Mouse (Mus musculus): ENCODE measurements around the gene Nfix. TPM values are rescaled to one million over a fixed set of nuclear protein-coding genes. Genes with fewer than 3 reads are reported as not detected.

The Nfix gene
- polyA plus RNA-seq, 1 experiment from 2014 or later: 28.7 TPM

DNA sequence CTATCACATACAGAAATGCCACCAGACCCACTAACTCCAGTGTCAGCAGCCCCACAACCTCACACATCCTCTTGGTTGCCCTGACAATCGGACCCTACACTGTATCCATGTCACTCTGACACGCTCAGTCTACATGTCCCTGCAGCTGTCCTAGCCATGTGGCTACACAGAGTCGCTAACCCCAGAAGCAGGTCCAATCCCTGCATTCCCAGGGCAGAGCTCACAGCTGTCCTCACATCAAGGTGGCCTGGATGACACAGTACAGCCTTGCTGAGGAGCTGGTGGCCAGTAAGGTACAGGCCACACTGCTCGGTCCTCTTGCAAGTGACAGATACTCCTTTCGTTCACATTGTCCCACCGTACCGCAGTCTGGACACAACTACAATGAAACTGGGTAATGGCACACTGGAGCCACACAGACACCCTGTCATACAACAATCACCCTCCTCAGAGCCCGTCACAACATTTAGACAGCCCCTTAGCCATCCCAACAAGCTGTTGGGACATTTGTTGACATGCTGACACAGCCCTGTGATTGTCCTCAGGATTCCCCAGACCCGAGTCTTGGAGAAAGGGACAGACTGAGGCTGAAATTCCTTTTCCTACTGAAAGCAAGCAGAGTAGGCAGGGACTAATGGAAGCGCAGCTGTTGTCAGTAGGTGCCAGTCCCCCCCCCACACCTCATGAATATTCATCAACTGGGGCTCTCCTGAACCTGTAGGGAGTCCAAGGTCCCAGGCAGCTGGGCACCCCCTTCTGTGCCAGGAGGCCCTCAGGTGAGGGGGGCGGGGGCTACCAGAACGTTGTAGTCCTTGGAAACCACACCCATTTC is 9.2 kb upstream of the Nfix start:
- Histone ChIP-seq H3K27me3 (peaks cover 66% of the 10 kb centered on the region), H3K9ac (0 out of 2 replicates have a peak overlapping the region, but pooled peaks have one; percentile 31), H3K4me1 (replicated peaks) (peaks cover 53% of the 10 kb centered on the region), H3K9me3 (no peaks in the 10 kb centered on the region), H3K36me3 (no peaks in the 10 kb centered on the region), H3K27ac (replicated peaks) (peak overlapping the region; percentile 80), H3K4me3 (no peak overlapping the region), H3K4me2 (no peak overlapping the region)
- 57% methylated on average over 12 of the region's 12 CpGs for WGBS
- 0 out of 2 replicates have a peak, but pooled peaks have one; percentile 12 for ATAC-seq (ENCODE audit: low read depth)

- 95% methylated on average over 5 of the region's 5 CpGs for WGBS
- Histone ChIP-seq H3K27ac (replicated peaks) (no peak overlapping the region), H3K9me3 (no peaks in the 10 kb centered on the region), H3K27me3 (peaks cover 87% of the 10 kb centered on the region), H3K4me2 (no peak overlapping the region), H3K4me1 (replicated peaks) (peaks cover 27% of the 10 kb centered on the region), H3K4me3 (no peak overlapping the region), H3K36me3 (no peaks in the 10 kb centered on the region), H3K9ac (no peak overlapping the region)
- no peak for ATAC-seq (ENCODE audit: low read depth)
These were observed 5.9 kb upstream of the Nfix start for GRCm38 (mm10) chr8:84806031-84806430.

DNA sequence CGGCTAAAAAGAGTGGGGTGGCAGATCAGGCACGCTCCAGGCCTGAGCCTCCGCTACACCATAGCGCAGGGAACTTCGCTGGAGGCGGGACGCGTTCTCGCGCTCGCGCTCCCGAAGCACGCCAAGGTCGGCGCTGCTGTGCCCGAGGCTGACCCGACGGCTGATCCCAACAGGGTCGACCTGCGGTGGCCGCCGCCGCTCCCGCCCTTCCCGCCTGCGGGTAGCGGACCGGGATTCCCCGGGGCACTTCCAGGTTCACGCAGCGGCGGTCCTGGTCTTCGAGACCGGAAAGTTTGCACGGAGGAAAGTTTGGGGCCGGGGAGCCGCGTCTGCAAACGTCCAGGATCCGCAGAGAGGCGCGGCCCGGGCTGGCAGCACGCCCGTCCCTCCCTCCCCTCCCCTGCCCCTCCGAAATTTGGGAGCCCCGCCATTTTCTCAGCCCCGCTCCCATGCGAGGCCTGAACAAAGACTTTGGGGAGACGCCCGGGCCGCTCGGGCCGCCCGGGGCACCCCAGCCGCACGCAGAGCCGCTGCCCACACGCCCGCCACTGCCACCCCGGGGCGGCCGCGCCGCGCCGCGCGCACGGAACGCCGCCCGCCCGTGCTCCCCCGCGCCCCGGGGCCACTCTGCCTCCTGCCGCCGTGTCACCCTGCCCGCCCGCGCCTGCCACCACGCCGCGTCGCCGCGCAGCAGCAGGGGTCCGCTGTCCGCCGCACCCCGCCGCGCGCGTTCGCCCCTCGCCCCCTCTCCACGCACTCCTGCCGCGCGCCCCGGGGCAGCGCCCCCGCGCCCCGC is 810 bp downstream of the Nfix start:
- no peak for ATAC-seq (ENCODE audit: low read depth)
- under 1% methylated on average over 75 of the region's 108 CpGs for WGBS

DNA sequence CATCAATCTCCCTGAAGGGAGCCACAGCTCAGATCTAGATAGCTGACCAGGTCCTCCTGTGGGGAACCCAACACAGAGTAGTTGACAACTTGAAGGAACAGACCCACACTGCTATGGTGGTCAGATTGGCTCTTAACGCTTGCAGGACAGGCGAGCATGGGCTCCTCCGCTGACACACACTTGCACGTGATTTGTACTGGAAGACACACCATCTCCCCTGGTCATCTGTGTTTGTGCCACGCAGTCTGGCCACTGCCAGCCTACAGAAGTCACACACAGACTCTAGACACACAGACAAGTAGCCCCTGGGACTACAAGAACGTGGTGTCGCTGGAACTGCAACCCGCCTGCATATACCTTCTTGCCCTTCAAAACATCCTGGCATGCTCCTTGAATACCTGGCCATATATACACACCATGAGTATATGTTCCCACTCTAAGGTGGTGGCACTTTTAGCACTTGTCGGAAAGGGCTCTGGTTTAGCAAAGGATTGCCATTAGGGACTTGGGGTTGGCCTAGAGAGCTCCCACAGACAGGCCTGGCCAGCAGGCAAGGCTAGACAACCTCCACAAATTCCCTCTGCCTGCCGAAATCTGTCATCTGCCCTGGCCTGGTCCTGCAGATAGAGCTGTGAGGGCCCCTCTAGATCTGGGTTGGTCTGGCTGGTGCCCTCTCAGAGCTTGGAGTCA is 1.6 kb downstream of the Nfix start:
- no peaks in the 10 kb centered on the region for H3K36me3 ChIP-seq

More for the DNA sequence above, 810 bp downstream of the Nfix start:
- H3K36me3 ChIP-seq: no peaks in the 10 kb centered on the region
- peak overlapping the region; percentile 87 for H3K27ac ChIP-seq (replicated peaks)
- H3K27me3 ChIP-seq: peaks cover 90% of the 10 kb centered on the region
- H3K9me3 ChIP-seq: no peaks in the 10 kb centered on the region
- H3K9ac ChIP-seq: peak overlapping the region; percentile 94
- peak overlapping the region; percentile 77 for H3K4me3 ChIP-seq
- H3K4me1 ChIP-seq (replicated peaks): peaks cover 64% of the 10 kb centered on the region
- peak overlapping the region; percentile 83 for H3K4me2 ChIP-seq

GRCm38 (mm10) chr8:84797971-84798370 is 2.2 kb downstream of the Nfix start:
- Histone ChIP-seq H3K4me2 (peak overlapping the region; percentile 83), H3K27me3 (peaks cover 90% of the 10 kb centered on the region), H3K36me3 (no peaks in the 10 kb centered on the region), H3K9me3 (no peaks in the 10 kb centered on the region), H3K4me1 (replicated peaks) (peaks cover 77% of the 10 kb centered on the region), H3K9ac (peak overlapping the region; percentile 94), H3K4me3 (peak overlapping the region; percentile 77), H3K27ac (replicated peaks) (peak overlapping the region; percentile 42)
- 72% methylated on average over 6 of the region's 6 CpGs for WGBS
- ATAC-seq (ENCODE audit: low read depth): no peak

More for the DNA sequence above, 1.6 kb downstream of the Nfix start:
- peak overlapping the region; percentile 83 for H3K4me2 ChIP-seq
- ATAC-seq (ENCODE audit: low read depth): no peak
- peak overlapping the region; percentile 87 for H3K27ac ChIP-seq (replicated peaks)
- H3K4me1 ChIP-seq (replicated peaks): peaks cover 71% of the 10 kb centered on the region
- H3K9ac ChIP-seq: peak overlapping the region; percentile 94
- 43% methylated on average over 10 of the region's 10 CpGs for WGBS
- peak overlapping the region; percentile 77 for H3K4me3 ChIP-seq
- H3K27me3 ChIP-seq: peaks cover 90% of the 10 kb centered on the region
- no peaks in the 10 kb centered on the region for H3K9me3 ChIP-seq

DNA sequence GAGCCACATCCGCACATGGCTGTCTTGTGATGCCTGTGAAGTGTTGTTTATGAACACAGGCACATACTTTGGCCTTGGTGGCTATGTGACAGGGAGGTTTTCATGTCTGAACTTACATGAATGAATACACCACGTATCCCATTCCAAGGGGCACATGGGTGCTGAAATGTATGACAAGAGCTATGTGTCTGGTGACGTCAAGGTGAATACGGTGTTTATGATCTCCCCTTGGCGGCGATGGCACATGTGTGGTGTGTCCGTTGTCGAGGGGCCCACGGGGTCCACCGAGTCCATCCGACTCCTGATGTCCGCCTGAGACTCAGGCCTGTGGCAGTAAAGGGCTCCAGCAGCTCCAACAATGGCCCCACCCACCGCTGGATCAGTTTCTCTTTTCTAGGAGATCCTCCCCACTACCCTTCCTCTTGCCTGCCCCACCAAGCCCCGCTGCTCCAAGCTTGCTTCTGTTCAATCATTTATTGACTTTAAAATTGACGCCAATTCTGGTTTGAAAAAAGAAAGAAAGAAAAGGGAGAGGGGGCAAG is 2.8 kb downstream of the Nfix start:
- Histone ChIP-seq H3K36me3 (no peaks in the 10 kb centered on the region), H3K4me3 (peak overlapping the region; percentile 77), H3K9ac (0 out of 2 replicates have a peak overlapping the region, but pooled peaks have one; percentile 94), H3K4me2 (peak overlapping the region; percentile 83), H3K9me3 (no peaks in the 10 kb centered on the region), H3K4me1 (replicated peaks) (peaks cover 83% of the 10 kb centered on the region), H3K27ac (replicated peaks) (no peak overlapping the region), H3K27me3 (peaks cover 90% of the 10 kb centered on the region)
- WGBS: 74% methylated on average over 15 of the region's 15 CpGs
- ATAC-seq (ENCODE audit: low read depth): no peak

DNA sequence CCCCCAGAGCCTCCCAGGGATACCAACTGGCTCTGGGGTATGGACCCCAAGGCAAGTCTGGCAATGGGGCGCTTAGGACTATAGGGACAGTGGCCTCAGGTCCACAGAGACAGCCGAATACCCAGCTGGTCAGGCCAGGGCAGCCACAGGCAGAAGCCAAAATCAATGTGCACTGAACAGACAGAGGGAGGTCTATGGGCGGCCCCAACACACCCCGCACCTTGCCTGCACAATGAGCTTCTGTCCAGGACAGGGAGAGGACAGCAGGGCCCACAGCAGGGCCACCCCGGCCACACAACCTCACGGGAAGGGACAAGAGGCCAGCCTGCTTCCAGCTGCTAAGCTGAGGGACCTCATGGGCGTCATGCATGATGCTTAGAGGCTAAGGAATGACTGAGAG is 5.7 kb downstream of the Nfix start:
- H3K9ac ChIP-seq: peak overlapping the region; percentile 47; the same call in 1 of the 2 replicates
- H3K36me3 ChIP-seq: no peaks in the 10 kb centered on the region
- peaks cover 87% of the 10 kb centered on the region for H3K4me1 ChIP-seq (replicated peaks)
- H3K4me3 ChIP-seq: no peak overlapping the region
- 43% methylated on average over 7 of the region's 7 CpGs for WGBS
- peak overlapping the region; percentile 91 for H3K27ac ChIP-seq (replicated peaks)
- peaks cover 97% of the 10 kb centered on the region for H3K27me3 ChIP-seq
- H3K4me2 ChIP-seq: peak overlapping the region; percentile 37
- peak; percentile 52 for ATAC-seq (ENCODE audit: low read depth)
- H3K9me3 ChIP-seq: no peaks in the 10 kb centered on the region

GRCm38 (mm10) chr8:84793791-84794485 is 6.2 kb downstream of the Nfix start:
- H3K9me3 ChIP-seq: no peaks in the 10 kb centered on the region
- H3K4me3 ChIP-seq: peak overlapping the region; percentile 1; the same call in 1 of the 2 replicates
- peak; percentile 89 for ATAC-seq (ENCODE audit: low read depth)
- peak overlapping the region; percentile 91 for H3K27ac ChIP-seq (replicated peaks)
- H3K36me3 ChIP-seq: no peaks in the 10 kb centered on the region
- H3K4me1 ChIP-seq (replicated peaks): peaks cover 87% of the 10 kb centered on the region
- peak overlapping the region; percentile 37 for H3K4me2 ChIP-seq
- peaks cover 100% of the 10 kb centered on the region for H3K27me3 ChIP-seq
- peak overlapping the region; percentile 47; the same call in 1 of the 2 replicates for H3K9ac ChIP-seq
- WGBS: 43% methylated on average over 13 of the region's 13 CpGs

- Histone ChIP-seq H3K9me3 (no peaks in the 10 kb centered on the region), H3K4me3 (no peak overlapping the region), H3K27me3 (peaks cover 100% of the 10 kb centered on the region), H3K4me2 (peak overlapping the region; percentile 21), H3K9ac (no peak overlapping the region), H3K27ac (replicated peaks) (peak overlapping the region; percentile 91), H3K4me1 (replicated peaks) (peaks cover 87% of the 10 kb centered on the region), H3K36me3 (no peaks in the 10 kb centered on the region)
- WGBS: 83% methylated on average over 9 of the region's 9 CpGs
- no peak for ATAC-seq (ENCODE audit: low read depth)
These were observed 7.0 kb downstream of the Nfix start for GRCm38 (mm10) chr8:84793134-84793533.

GRCm38 (mm10) chr8:84792429-84792947 is 7.7 kb downstream of the Nfix start:
- Histone ChIP-seq H3K27me3 (peaks cover 100% of the 10 kb centered on the region), H3K9me3 (no peaks in the 10 kb centered on the region), H3K36me3 (no peaks in the 10 kb centered on the region), H3K9ac (no peak overlapping the region), H3K4me1 (replicated peaks) (peaks cover 87% of the 10 kb centered on the region), H3K4me2 (no peak overlapping the region), H3K27ac (replicated peaks) (no peak overlapping the region), H3K4me3 (no peak overlapping the region)
- WGBS: 78% methylated on average over 12 of the region's 12 CpGs
- ATAC-seq (ENCODE audit: low read depth): no peak

DNA sequence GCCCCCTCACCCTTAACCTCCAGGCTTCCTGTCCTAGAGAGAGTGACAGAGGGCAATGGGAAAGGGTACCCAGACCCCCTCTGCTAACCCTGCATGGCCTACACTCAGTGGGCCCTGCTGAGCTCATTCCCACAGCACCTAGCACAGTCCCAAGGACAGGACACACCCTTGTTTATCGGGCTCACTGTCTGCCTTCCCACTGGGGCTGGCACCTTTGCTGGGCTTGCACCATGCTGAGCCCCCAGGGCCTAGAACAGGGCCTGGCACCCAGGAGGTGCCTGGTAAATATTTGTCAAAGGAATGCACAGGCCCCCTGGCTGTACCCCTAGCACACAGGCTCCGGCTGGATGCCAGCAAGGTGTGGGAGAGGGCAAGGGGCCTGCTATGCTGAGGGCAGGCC is 9.6 kb downstream of the Nfix start:
- Histone ChIP-seq H3K4me3 (no peak overlapping the region), H3K27ac (replicated peaks) (no peak overlapping the region), H3K4me1 (replicated peaks) (peaks cover 87% of the 10 kb centered on the region), H3K9ac (no peak overlapping the region), H3K27me3 (peaks cover 100% of the 10 kb centered on the region), H3K9me3 (no peaks in the 10 kb centered on the region), H3K4me2 (no peak overlapping the region), H3K36me3 (no peaks in the 10 kb centered on the region)
- WGBS: 82% methylated on average over 2 of the region's 2 CpGs
- ATAC-seq (ENCODE audit: low read depth): no peak

All from neural tube, embryonic 13.5 days (tissue).